Comparison of ENCODE assay signal across 8 mouse cellular contexts in the genomic region with DNA sequence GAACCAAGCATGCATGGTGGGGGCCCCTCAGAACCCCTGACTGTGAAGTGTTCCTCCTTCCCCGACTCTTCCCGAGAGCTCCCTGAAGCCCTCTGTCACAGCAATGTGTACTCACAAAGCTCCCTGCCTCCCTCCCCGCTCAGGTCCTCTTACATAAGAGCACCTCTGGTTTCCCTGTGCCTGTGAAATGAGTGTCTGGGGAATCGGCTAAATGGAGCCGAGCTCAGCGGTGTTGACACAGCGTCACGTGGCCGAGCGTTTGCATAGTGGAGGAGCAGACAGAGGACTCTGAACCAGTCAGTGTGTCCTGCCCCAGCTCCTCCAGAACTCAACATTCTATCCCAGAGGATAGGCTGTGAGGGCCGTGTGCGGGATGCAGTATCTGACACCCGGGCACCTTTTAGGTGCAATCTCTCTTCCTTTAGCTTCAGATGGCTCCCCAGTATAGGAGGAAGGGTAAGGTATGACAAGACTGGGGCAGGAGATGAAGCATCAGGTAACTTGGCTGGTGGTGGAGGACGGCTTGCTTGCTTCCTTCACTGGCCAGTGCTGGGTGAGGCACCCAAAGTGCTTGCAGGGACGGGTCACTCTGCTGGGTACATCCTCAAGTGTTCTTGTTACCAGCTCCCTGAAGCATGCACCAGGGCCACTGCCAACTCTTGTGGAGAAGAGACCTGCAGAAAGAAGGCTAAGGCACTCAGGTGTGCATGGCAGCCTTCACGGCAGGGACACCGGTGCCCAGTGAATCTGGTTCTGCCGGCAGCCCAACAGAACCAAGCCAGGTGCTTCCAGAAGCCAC.
DNase-seq lines count a peak whose midpoint lies in the region; ATAC-seq lines count a peak whose summit lies in the region.

No protein-coding gene starts in this region.

- 63% methylated on average over 18 of the region's 18 CpGs for WGBS in embryonic facial prominence, embryonic 15.5 days
- 55% methylated on average over 18 of the region's 18 CpGs for WGBS in lung, embryonic 15.5 days
- 76% methylated on average over 18 of the region's 18 CpGs for WGBS in forebrain, embryonic 11.5 days

- H3K36me3 ChIP-seq in embryonic facial prominence, embryonic 15.5 days = no peaks in the 10 kb centered on the region
- H3K36me3 ChIP-seq in lung, embryonic 15.5 days = no peaks in the 10 kb centered on the region
- H3K36me3 ChIP-seq in forebrain, embryonic 11.5 days (ENCODE audit: control insufficient read depth, insufficient read depth, low read length) = no peaks in the 10 kb centered on the region

- no peak overlapping the region for H3K9ac ChIP-seq in embryonic facial prominence, embryonic 15.5 days
- no peak overlapping the region for H3K9ac ChIP-seq in lung, embryonic 15.5 days
- no peak overlapping the region for H3K9ac ChIP-seq in forebrain, embryonic 11.5 days (ENCODE audit: low read length)

- no peaks in the 10 kb centered on the region for H3K9me3 ChIP-seq in embryonic facial prominence, embryonic 15.5 days (replicated peaks)
- no peaks in the 10 kb centered on the region for H3K9me3 ChIP-seq in lung, embryonic 15.5 days
- H3K9me3 ChIP-seq in forebrain, embryonic 11.5 days (ENCODE audit: control insufficient read depth, low read length) = no peaks in the 10 kb centered on the region

- peak; percentile 41 for ATAC-seq in embryonic facial prominence, embryonic 15.5 days (ENCODE audit: insufficient number of reproducible peaks, low FRiP score, low TSS enrichment, low read depth)
- peak; percentile 71 for ATAC-seq in lung, embryonic 15.5 days (ENCODE audit: borderline replicate concordance, extremely low read depth, low FRiP score, low TSS enrichment)
- ATAC-seq in forebrain, embryonic 11.5 days (replicated peaks; ENCODE audit: low FRiP score) = no peak

- no peak overlapping the region for H3K4me3 ChIP-seq in embryonic facial prominence, embryonic 15.5 days (replicated peaks)
- H3K4me3 ChIP-seq in lung, embryonic 15.5 days = no peak overlapping the region
- H3K4me3 ChIP-seq in forebrain, embryonic 11.5 days (ENCODE audit: low read depth, low read length) = no peak overlapping the region

- DNase-seq in layer of hippocampus, adult 11-12 months (ENCODE audit: low spot score) = peak; percentile 37
- DNase-seq in layer of hippocampus, adult 18-20 months (ENCODE audit: low spot score in 2 of 2) = no peak
- DNase-seq in kidney, adult 9 months = peak; percentile 86
- DNase-seq in yolk sac, embryonic 10.5 days (ENCODE audit: low spot score) = peak; percentile 87
- DNase-seq in gastrocnemius, postnatal 14 days = no peak
- no peak for DNase-seq in forebrain, embryonic 11.5 days (ENCODE audit: low spot score)

- no peak overlapping the region for H3K4me2 ChIP-seq in embryonic facial prominence, embryonic 15.5 days (replicated peaks)
- H3K4me2 ChIP-seq in lung, embryonic 15.5 days = peak overlapping the region; percentile 11; the same call in 1 of the 2 replicates
- no peak overlapping the region for H3K4me2 ChIP-seq in forebrain, embryonic 11.5 days (ENCODE audit: low read depth, low read length, severe bottlenecking)

- intact Hi-C loops in gastrocnemius, postnatal 14 days (cut with DNase I; ENCODE audit: low total_unique reads) = no loop called here

- H3K27me3 ChIP-seq in embryonic facial prominence, embryonic 15.5 days = no peaks in the 10 kb centered on the region
- no peaks in the 10 kb centered on the region for H3K27me3 ChIP-seq in lung, embryonic 15.5 days
- H3K27me3 ChIP-seq in forebrain, embryonic 11.5 days (ENCODE audit: control insufficient read depth, insufficient read depth, low read length) = no peaks in the 10 kb centered on the region

- H3K27ac ChIP-seq in embryonic facial prominence, embryonic 15.5 days (replicated peaks) = no peak overlapping the region
- peak overlapping the region; percentile 81 for H3K27ac ChIP-seq in lung, embryonic 15.5 days
- H3K27ac ChIP-seq in forebrain, embryonic 11.5 days (ENCODE audit: low read depth, low read length) = no peak overlapping the region

- peaks cover 21% of the 10 kb centered on the region for H3K4me1 ChIP-seq in embryonic facial prominence, embryonic 15.5 days
- peaks cover 64% of the 10 kb centered on the region for H3K4me1 ChIP-seq in lung, embryonic 15.5 days
- H3K4me1 ChIP-seq in forebrain, embryonic 11.5 days (replicated peaks; ENCODE audit: control insufficient read depth, insufficient read depth, low read length) = no peaks in the 10 kb centered on the region

Comparison
In these comparisons a context has a peak if more than half of its experiments do, and no peak if none do; other contexts are left out.
1. DNase-seq: peak in layer of hippocampus, adult 11-12 months (single experiment), kidney, adult 9 months (single experiment) and yolk sac, embryonic 10.5 days (single experiment); none in layer of hippocampus, adult 18-20 months (0 of 2), gastrocnemius, postnatal 14 days (single experiment) and forebrain, embryonic 11.5 days (single experiment).